Mouse (Mus musculus) urinary bladder, adult 2 months (tissue): ENCODE data around the gene Tnr. TPM values are rescaled to one million over a fixed set of nuclear protein-coding genes. Genes with fewer than 3 reads are reported as not detected.

Experiments used
- DNase-seq: peaks from one replicate; pipeline ENCODE4 v3.0.0; 2022; ENCODE audit warnings: low spot score
- polyA plus RNA-seq: library from polyadenylated mRNA; depleted of rRNA; stranded (reverse); fragments of >200 nt; gene quantifications from 2 replicates; pipeline ENCODE4 v1.2.3, GENCODE M21; 2012

The Tnr gene
- polyA plus RNA-seq, 1 experiment: 0.03 TPM

DNA sequence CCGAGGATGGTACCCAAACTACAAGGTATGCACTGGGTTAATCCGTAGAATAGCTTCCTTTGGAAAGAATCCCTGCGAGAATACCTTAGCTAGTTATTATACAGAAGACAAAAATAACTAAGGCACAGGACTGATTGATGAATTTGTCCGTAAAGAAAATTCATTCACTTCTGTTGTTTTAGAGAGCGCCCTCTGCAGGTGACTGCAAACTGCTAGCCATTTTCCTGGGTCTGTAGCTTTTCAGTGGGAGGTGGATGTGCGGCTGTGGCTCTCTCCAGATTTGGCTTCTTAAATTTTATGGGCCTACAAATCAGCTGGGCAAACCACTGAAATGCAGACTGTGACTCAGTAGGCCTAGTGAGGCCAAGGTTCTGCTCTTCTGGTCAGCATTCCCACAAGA lies 42.5 kb downstream of the Tnr start:
- no peak for DNase-seq

DNA sequence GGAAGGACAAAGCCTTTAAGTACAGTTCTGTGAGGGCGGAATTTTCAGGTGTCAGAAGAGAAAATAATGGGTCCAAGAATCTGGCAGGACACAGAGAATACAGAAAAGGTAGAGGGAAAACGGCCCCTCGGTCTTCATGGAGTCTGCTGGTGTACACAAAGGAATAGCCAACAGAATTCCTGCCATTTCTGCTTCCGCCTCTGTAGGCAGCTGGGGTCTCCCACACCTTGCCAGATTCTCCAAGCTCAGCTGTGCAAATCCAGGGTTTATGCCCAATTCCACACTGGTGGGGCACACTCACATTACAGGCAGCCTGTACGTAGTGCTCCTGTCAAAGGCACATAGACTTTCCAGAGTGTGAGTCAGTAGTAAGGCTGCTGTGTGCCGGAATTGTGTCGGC lies 43.6 kb downstream of the Tnr start:
- no peak for DNase-seq

GRCm38 (mm10) chr1:159570270-159570669 lies 46.7 kb downstream of the Tnr start:
- DNase-seq: no peak

DNA sequence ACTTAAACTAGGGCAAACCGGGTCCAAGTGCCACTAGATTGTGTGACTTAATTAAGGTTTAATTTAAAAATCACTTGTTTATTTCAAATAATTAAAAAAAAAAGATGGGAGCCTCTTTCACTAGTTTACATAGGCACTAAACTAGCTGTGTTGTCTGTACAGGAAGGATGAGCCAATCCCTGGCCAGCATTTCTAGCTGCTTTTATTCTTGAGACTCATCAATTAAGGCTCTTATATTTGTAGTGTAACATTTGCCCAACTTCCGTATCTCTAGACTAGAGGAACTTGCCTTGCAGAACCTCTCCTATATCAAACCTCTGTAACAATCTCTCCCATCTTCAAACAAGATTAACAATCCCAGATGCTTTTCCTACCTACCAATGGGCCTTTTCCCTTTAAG lies 47.3 kb downstream of the Tnr start:
- no peak for DNase-seq

DNA sequence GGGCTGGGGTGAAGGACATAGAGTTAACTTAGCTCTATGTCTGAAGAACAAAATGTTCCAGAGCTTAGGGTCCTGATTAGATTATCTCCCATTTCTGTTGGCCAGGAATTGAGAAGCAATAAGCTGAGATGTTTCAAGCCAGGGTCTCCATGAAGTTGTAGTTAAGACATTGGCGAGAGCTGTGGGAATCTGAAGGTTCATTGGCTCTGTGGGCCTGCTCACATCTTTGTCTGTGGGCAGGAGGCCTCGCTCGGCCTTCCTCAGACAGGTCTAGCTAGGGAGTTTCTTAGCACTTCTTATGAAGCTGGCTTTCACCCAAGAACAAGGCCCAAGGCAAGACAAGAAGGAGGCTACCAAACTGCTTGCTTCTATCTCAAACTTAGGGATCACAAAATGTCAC lies 48.4 kb downstream of the Tnr start:
- DNase-seq: no peak

DNA sequence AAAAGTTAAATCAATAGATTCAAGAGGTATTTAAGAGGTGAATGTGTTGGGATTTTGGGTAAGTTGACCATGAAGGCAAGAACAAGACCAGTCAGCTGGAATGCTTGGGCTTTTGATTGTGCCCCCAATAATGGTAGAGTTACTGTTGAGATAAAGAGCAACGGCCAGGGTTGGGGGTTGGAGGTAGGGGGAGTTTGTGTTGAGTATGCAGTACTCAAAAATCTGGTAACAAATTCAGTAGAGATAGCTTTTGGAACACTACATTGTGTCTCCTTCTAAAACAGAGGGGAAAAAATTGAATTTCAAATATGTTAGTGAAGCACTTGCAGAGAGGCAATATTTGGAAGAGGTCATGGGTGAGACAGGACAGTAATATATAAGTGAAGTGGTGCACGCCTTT lies 49.5 kb downstream of the Tnr start:
- no peak for DNase-seq

GRCm38 (mm10) chr1:159574661-159575060 lies 51.1 kb downstream of the Tnr start:
- DNase-seq: no peak

DNA sequence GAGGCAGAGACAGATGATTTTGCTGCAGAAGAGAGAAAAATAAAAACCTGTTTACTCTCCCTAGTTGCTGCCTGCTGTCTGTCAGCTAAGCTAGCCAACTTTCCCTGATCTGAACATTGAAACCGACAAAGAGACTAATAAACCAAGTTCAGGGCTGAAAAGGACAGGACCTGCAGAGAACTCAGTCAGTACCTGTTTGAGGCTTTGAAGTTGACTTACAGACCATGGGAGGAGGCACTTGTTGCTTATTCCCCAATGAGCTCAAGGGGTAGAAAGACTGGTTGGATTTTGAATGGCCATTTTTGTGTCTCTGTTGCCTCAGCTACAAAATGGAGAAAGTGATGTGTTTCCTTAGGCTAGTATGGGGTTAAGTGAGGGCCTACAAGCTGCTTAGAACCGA lies 52.7 kb downstream of the Tnr start:
- DNase-seq: no peak

DNA sequence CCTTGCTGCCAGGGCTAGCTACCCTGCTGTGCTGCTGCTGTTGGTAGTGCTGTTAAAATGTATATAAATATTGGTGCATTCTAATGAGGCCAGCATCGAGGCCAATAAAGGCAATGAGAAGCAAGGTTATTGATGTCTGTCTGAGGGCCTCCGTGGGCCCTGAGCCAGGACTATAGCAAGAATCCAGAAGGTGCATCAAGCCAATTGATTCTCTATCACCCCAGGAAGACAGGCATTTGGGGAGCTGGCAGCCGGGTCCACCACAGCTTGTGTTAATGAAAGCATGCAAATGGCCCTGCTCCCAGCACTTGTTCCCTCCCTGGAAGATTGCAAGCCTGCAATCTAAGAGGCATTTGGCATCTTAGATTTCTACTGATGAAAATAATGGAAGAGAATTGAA lies 54.8 kb downstream of the Tnr start:
- no peak for DNase-seq

GRCm38 (mm10) chr1:159580335-159580921 lies 56.9 kb downstream of the Tnr start:
- DNase-seq: no peak

- no peak for DNase-seq
These were observed 60.3 kb downstream of the Tnr start for GRCm38 (mm10) chr1:159583877-159584276.

DNA sequence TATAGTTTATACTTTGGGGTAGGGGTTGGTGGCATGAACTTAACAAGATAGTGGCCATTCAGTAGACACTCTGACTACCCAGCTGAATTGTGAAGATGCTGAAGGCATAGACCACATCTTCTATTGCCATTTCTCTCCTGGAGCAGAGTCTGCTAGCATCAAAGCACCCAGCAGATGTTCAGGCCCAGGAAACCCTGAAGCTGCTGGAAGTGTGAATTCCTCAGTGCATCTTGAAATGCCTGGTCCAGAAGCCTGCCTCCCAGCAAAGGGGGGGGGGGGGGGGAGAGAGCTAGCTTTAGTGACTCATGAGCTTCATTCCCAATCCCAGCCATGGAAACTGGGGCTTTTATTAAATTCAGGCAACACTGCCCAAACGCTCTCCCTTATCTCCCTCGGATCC lies 65.2 kb downstream of the Tnr start:
- DNase-seq: no peak

GRCm38 (mm10) chr1:159594099-159595058 lies 70.8 kb downstream of the Tnr start:
- no peak for DNase-seq

DNA sequence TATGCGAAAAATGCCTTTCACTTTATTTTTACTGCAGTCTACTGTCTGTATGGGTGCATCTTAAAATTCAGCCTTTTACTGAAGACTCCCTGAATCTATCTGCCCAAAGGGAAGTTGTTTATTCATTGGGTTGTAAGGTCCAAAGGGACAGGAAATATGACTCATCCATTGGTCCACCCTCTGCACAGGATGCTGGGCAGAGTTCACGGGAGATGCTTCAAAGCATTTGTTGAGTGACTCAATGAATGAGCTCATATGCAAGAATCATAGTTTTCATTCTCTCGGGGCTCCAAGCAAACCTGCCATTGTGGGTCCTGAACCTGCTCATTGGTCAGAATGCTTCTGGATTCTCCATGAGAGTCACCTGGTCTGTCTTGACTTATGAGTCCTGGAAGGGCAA lies 72.2 kb downstream of the Tnr start:
- no peak for DNase-seq

DNA sequence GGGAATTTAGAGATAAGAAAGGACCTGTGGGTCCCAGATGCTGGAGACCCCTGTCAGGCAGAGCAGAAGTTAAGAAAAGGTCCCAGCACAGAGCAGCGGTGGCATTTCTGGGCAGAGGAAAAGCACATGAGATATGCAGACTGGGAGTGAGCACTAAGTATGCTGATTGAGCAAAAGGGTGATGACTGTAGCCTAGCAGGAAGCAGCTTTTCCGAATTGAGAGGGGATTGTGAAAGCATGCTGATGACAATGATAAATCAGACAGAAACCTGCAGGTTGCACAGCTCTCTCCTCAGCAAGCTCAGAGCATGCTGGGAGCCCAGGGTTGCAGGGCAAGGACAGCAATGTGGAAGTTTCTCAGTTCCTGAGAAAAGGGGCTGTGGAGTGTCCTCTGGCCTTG lies 73.1 kb downstream of the Tnr start:
- DNase-seq: no peak

DNA sequence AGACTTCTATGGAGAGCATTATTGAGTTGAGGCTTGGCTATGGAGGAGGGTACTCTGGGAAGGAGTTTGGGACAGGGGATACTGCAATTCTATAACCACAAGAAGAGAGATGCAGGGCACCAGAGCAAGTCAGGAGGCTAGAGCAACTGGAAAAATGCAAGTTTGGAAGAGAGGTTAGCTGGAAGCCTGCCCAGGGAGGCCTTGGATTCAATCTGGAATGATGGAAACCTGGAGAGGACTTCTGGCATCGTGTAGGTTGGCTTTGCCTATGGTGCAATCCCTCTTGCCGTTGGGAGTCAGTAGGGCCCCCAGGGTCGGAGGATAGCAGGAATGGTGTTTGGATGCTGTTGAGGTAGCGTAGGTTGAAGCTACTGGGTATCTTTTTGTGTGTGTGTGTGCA lies 90.0 kb downstream of the Tnr start:
- no peak for DNase-seq

DNA sequence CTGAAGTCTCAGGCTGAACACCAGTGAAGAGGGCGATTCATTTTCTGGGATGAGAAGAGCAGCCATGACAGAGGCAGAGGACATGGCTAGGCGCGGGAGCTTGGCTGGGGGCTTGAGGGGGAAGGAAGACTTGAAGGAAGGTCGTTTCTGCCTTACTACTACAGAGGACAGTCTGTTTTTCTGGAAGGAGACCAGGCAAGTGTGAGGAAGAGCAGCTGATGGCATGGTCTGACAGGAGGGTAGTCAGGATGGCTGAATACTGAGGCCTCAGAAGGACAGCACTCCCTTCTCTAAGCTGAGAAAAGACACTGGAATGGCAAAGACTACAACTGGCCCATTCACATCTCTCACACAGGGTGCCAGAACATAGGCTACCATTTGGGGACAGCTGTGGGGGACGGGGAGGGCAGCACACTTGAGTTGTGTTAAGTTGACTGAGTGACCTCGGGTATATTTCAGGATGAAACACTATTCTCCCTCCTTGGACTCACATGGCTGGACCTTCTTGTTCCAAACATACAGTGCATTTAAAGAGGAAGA lies 90.6 kb downstream of the Tnr start:
- DNase-seq: no peak

DNA sequence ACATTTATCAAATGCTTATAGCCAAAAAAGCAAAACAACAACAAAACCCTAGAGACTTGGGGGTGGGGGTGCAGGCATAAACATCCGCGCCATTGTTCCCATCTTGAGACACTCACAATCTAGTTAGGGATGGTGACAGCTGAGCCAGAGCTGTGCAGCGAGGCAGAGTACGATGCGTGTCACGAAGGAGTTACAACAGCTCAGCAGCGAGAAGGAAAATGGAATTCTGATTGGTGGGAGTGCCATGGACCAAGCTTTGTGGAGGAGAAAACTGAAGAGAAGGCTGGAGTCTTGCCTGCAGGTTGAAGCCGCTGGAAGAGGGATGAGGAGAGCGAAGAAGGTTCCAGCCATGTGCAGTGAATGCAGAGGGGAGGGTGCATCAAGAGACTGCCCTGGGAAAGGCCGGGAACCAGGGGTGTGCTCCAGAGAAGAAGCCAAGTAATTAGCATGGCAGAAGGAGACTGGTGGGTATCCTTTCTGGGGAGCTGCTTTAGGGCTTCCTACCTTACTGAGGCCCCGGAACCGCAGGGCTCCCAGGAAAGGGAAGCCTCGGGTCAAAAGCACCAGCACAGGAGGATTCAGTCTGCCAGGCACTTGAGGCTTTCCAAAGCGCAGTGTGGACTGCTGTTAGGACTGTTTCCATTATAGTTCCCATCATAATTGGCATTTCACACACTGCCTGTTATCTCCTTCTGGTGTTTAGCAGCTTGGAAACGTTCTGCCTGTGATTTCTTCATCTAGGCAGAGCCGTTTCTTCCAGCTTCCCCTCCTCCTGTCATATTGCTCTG lies 91.3 kb downstream of the Tnr start:
- DNase-seq: no peak

DNA sequence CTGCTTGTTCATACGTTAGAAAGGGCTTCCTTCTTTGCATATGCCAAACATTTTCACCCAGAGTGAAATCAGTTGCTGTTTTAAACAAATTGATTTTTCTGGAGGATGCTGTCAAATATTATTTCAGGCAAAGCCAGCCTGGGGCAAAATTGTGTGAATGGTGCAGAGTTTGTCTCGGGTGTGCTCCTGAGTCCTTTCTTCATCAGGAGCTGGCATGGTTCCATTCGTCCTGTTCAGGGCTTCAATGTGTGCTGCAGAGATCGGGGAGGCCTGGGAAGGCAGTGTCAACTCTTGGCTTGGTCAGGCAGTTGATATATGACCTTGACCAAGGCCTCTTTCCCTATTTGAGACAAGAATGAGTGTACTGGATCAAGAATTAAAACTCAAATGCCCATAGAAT lies 92.1 kb downstream of the Tnr start:
- DNase-seq: no peak

DNA sequence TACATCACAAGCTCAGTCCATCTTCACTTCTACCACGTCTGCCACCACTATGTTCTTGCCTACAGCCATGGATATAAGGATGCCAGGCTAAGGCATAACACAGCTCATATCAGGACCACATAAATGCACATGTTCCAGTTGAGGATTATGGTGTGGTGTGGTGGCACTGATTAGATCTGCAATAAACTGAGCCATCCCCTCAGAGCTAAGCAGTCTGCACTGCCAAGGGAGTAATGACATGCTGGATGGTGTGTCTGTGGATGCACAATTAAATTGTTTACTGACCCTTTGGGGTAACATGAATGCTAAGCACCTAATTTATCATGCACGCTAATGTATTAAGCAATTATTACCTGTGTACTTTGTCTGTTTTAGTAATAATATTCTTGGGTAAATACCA lies 95.6 kb downstream of the Tnr start:
- no peak for DNase-seq

DNA sequence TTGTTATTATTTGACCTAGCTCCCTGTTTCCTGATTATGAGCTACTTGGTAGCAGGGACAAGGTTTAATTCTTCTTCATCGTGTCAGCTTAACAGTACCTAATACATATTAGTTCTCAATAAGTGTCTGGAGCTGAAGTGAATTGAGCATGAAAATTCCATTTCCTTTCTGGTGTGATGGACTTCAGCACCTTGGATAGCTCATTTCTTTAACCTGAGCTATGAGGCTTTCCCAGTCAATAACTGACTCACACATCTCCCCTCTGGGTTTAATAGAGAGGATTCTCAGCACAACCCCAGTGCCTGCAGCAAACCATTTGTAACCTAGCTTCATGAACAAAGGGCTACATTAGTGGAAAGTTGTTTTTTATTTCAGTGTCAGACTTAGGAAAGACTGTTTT lies 97.8 kb downstream of the Tnr start:
- DNase-seq: no peak

DNA sequence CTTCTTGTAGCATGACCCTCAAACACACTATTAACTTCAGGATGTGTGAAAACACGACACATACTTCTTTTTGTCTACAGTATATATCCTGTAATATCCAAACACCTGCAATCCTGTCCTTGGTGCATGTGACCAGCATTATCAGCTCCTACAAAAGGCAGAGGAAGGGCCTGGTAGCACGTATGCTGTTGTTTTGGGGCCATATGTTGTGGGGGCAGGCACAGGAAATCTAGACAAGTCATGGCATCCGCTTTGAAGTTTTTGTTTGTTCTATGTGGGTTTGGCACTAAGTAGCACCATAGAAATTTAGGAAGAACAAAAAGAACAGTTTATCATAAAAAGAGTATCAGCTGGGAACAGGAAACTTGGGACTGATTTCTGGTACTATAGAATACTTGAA lies 105.5 kb downstream of the Tnr start:
- no peak for DNase-seq
